Comparison of ENCODE assay signal across 29 mouse cellular contexts in the genomic region with DNA sequence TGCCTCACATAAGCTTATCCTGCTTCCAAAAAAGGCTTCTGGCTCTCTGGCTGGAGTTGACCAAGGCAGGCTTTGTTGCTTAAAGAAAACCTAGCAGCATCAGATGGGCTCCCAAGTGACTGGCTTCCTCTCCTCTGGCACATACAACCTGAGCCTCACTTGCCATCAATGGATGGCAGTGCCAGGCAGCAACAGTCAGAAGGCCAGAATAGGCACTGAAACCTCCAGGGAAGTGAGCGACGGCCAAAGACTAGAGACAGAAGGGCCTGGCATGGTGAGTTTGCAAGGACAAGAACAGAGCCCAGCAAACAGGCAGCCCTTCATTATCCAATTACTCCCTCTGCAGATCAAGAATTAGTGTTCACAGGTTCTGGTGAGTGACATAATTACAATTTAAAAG.
A peak's percentile ranks its signal among the peaks of the same experiment; 100 is the strongest.
DNase-seq lines count a peak whose midpoint lies in the region; ATAC-seq and TF ChIP-seq lines count a peak whose summit lies in the region.
"Had no signal": no experiment of that assay in that cellular context is flagged by ENCODE, and none has a peak within 500 bp of the region (broad histone marks: within the 10 kb centered on the region; RNA-seq: fewer than 3 reads in every experiment).

No protein-coding gene starts in this region.

- H3K27me3 ChIP-seq in cerebellum, adult 2 months (ENCODE audit: control insufficient read depth, insufficient read depth, low read length) = no peaks in the 10 kb centered on the region
- no peaks in the 10 kb centered on the region for H3K27me3 ChIP-seq in midbrain, embryonic 16.5 days (ENCODE audit: control insufficient read depth, insufficient read depth, low read depth, low read length)
- H3K27me3 ChIP-seq: heart, embryonic 13.5 days; limb, embryonic 13.5 days; liver, embryonic 12.5 days; neural tube, embryonic 12.5 days; Patski had no signal

- no peak for TF ChIP-seq CTCF in cerebellum, adult 2 months (IDR thresholded peaks at IDR 0.05; ENCODE audit: borderline replicate concordance, insufficient read depth, low read depth, low read length)

- no peak for TF ChIP-seq POLR2A in cerebellum, adult 2 months (IDR thresholded peaks at IDR 0.05; ENCODE audit: borderline replicate concordance, insufficient read depth, low read length)

- peaks cover 8% of the 10 kb centered on the region for H3K4me1 ChIP-seq in cerebellum, adult 2 months (ENCODE audit: control insufficient read depth, insufficient read depth, low read length)
- H3K4me1 ChIP-seq in midbrain, embryonic 16.5 days (ENCODE audit: control insufficient read depth, insufficient read depth, low read length) = no peaks in the 10 kb centered on the region
- H3K4me1 ChIP-seq: embryonic facial prominence, embryonic 10.5 days; heart, embryonic 13.5 days; limb, embryonic 13.5 days; liver, embryonic 12.5 days; neural tube, embryonic 12.5 days had no signal

- WGBS in cerebellum, adult 2 months = 9% methylated on average over 2 of the region's 2 CpGs
- WGBS in midbrain, embryonic 16.5 days = 85% methylated on average over 2 of the region's 2 CpGs

- H3K4me3 ChIP-seq in cerebellum, adult 2 months (replicated peaks; ENCODE audit: insufficient read depth, low read depth, low read length) = no peak overlapping the region
- H3K4me3 ChIP-seq in midbrain, embryonic 16.5 days (ENCODE audit: low read depth, low read length) = no peak overlapping the region
- H3K4me3 ChIP-seq: embryonic facial prominence, embryonic 10.5 days; heart, embryonic 13.5 days; layer of hippocampus, adult 2 months; limb, embryonic 13.5 days; liver, embryonic 12.5 days; neural tube, embryonic 12.5 days had no signal

- no peak overlapping the region for H3K4me2 ChIP-seq in midbrain, embryonic 16.5 days (ENCODE audit: low read length)
- H3K4me2 ChIP-seq: heart, embryonic 13.5 days; hindbrain, embryonic 14.5 days; limb, embryonic 13.5 days; liver, embryonic 12.5 days; midbrain, embryonic 11.5 days; neural tube, embryonic 12.5 days had no signal

- no peaks in the 10 kb centered on the region for H3K36me3 ChIP-seq in midbrain, embryonic 16.5 days (ENCODE audit: control insufficient read depth, insufficient read depth, low read length)
- H3K36me3 ChIP-seq: embryonic facial prominence, embryonic 10.5 days; heart, embryonic 13.5 days; limb, embryonic 13.5 days; liver, embryonic 12.5 days; neural tube, embryonic 12.5 days had no signal

- DNase-seq in cerebellum, postnatal 4 days (ENCODE audit: low spot score in 2 of 2) = no peak
- peak; percentile 46 for DNase-seq in left cerebral cortex, postnatal 4 days
- no peak for DNase-seq in left cerebral cortex, adult 9 months (ENCODE audit: low spot score in 2 of 2)
- DNase-seq in cerebellum, adult 2 months = peak; percentile 55 to 75
- DNase-seq in cerebellum, postnatal 25 days = peak; percentile 48 to 59
- DNase-seq: gastrocnemius, postnatal 10 days; heart, adult 18-20 months; heart, postnatal 14 days; kidney, postnatal 25 days; layer of hippocampus, postnatal 36 days; lung, adult 18-20 months; lung, postnatal 10 days; right cerebral cortex, postnatal 14 days; thymus, adult 2 months; thymus, postnatal 4 days had no signal

- intact Hi-C loops in left cerebral cortex, postnatal 4 days (cut with DNase I) = no loop called here

- H3K9me3 ChIP-seq in midbrain, embryonic 16.5 days (replicated peaks; ENCODE audit: control insufficient read depth, low read length, poor library complexity, severe bottlenecking) = no peaks in the 10 kb centered on the region
- H3K9me3 ChIP-seq: embryonic facial prominence, embryonic 10.5 days; heart, embryonic 13.5 days; limb, embryonic 13.5 days; liver, embryonic 12.5 days; neural tube, embryonic 12.5 days had no signal

- 0 out of 2 replicates have a peak overlapping the region, but pooled peaks have one; percentile 0 for H3K27ac ChIP-seq in cerebellum, adult 2 months (ENCODE audit: insufficient read depth, low read length)
- no peak overlapping the region for H3K27ac ChIP-seq in midbrain, embryonic 16.5 days (ENCODE audit: low read length)
- H3K27ac ChIP-seq: embryonic facial prominence, embryonic 10.5 days; heart, embryonic 13.5 days; hindbrain, embryonic 14.5 days; layer of hippocampus, adult 2 months; limb, embryonic 13.5 days; liver, embryonic 12.5 days; neural tube, embryonic 12.5 days; stomach, postnatal 0 days had no signal

- ATAC-seq in cerebellum, adult (ENCODE audit: insufficient number of reproducible peaks, low FRiP score, low TSS enrichment) = peak; percentile 93
- ATAC-seq in frontal cortex, adult (ENCODE audit: low TSS enrichment) = no peak
- no peak for ATAC-seq in midbrain, embryonic 16.5 days
- ATAC-seq: CD4-positive, CD25-positive, alpha-beta regulatory T cell, adult 4 months; liver, embryonic 12.5 days; Patski had no signal

- no peak overlapping the region for H3K9ac ChIP-seq in midbrain, embryonic 16.5 days (ENCODE audit: low read depth, low read length)
- H3K9ac ChIP-seq: heart, embryonic 13.5 days; hindbrain, embryonic 14.5 days; limb, embryonic 13.5 days; liver, embryonic 12.5 days; neural tube, embryonic 12.5 days had no signal

Comparison
In these comparisons a context has a peak if more than half of its experiments do, and no peak if none do; other contexts are left out.
1. DNase-seq: peak in left cerebral cortex, postnatal 4 days (single experiment), cerebellum, adult 2 months (2 of 2) and cerebellum, postnatal 25 days (2 of 2); none in cerebellum, postnatal 4 days (0 of 2) and left cerebral cortex, adult 9 months (0 of 2).